Mouse (Mus musculus): ENCODE results near the gene Txndc2. TPM values are rescaled to one million over a fixed set of nuclear protein-coding genes. Genes with fewer than 3 reads are reported as not detected.
"Not testable (repeated sequence)": the region's sequence is repeated elsewhere in the genome, so short reads cannot be mapped to it uniquely, and the experiment has no call there.

Txndc2 gene
- total RNA-seq, 2 experiments from 2014 or later = 0.28 to 0.44 TPM

DNA sequence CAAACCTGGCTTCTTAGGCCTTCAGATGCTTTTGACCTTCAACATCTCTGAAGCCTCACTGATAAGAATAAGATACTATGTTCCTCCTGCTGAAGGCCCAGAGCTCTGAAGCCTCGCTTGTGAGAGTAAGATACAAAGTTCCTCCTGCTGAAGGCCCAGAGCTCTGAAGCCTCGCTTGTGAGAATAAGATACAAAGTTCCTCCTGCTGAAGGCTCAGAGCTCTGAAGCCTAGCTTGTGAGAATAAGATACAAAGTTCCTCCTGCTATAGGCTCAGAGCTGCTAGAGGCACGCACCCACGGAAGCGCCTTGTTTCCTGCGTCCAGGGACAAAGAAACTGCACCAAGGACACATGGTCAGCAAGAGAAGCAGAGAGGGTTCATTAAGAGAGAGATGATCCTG is 14.8 kb upstream of the Txndc2 start:
- intact Hi-C loops (cut with DNase I) = no loop called here
- no peak for DNase-seq

DNA sequence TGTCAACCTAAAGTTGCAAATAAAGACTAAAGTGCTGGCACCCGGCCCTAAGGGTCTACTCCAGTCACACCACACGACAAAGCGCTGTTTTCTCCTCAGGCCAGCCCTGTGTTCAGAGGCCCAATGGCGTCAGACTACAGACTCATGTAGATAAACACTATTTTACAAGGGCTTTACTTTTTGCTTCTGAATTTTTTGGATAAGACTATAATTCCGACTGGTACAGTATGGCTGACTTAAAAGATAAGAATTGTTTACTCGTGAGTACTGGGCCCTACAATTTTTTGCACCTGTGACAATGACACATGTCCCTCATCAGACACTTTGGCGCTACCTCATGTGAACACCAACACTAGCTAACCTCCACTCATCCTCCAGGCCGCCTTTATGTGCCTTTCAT is 14.1 kb upstream of the Txndc2 start:
- no peak for DNase-seq
- intact Hi-C loops (cut with DNase I) = no loop called here

DNA sequence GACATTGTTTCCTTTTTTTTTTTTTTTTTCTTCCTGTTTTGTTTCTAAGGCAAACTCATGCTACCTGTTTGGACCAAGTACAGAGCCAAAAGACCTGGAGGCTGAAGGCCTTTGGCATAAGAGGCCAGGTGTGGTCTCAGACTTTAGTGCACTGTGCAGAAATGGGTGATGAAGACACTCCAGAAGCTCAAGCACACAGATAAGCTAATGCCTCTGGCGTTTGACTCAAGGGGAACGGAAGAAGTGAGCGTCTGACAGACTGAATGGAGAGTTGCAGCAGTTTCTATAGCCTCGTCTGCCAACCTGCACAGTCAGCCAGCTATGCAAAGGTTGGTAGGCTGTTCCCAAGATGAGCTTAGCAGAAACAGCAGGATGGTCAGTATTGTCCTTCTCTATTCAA is 13.6 kb upstream of the Txndc2 start:
- intact Hi-C loops (cut with DNase I) = no loop called here
- no peak for DNase-seq

DNA sequence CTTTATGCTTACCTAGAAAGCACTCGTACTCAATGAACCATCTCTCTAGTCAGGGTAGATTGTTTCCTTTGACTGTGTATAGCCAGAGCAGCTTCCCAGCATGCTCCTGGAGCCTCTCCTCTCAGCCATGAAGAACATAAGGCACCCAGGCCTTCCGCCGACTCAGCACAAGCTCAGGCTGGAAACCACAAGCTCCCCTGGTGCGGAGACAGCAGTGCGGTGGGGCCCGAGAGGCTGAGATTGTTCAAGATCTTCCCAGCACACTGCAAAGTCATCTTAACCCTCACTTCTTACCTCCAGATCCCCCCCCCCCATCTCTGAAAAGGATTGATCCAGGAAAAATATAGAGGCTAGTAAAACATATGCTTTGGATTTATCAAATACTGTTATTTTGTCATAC is 8.6 kb upstream of the Txndc2 start:
- no peak for DNase-seq
- intact Hi-C loops (cut with DNase I) = no loop called here

DNA sequence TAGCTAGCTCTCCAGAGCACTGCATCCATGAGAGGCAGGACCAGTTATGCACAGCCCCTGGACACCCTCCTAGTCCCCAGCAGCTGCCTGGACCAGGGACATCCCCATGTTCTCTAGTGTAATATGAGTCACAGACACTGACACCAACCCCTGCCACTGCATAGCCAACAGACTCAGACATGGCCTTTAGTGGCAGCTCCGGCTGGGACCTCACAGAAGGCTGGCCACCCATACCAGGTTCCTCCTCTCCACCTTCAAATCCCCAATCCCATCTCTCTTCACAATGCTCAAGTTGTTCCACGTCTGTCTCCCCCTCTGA is 7.2 kb upstream of the Txndc2 start:
- no peak for DNase-seq
- intact Hi-C loops (cut with DNase I) = no loop called here

DNA sequence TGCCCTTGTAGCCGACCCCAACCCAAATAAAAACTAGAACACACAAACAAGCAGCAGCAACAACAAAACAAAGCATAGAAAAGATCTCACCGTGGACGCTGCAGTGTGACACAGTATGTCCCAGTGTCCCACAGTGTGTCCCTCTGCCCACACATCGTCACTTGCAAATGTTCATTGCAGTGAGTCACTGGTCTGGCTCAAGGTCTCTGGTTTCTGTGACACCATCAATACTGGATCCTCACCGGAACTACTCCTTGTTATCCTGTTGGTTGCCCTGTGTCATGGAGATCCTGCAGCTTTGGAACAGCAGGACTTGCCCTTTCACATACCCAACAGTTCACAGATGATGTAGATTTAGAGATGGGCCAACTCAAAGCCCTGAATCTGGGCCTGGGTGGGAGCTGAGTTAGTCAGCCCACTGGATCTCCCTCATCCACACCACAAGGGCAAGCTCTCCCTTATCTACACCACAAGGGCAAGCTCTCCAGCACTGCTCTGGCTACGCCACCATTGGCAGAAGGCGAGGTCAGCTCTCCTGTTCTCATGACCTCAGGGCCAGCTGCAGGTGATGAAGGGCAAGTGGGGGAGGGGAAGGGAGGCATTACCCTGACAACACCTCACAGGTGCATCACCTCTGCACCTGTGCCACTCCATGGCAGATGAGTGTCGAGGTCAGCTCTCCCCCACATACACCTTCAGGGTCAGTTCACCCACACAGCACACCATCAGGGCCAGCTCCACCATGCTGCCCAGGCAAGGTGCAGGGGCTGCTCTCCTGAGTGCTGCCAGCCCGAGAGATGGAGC is 6.6 kb upstream of the Txndc2 start:
- intact Hi-C loops (cut with DNase I) = no loop called here
- no peak for DNase-seq

DNA sequence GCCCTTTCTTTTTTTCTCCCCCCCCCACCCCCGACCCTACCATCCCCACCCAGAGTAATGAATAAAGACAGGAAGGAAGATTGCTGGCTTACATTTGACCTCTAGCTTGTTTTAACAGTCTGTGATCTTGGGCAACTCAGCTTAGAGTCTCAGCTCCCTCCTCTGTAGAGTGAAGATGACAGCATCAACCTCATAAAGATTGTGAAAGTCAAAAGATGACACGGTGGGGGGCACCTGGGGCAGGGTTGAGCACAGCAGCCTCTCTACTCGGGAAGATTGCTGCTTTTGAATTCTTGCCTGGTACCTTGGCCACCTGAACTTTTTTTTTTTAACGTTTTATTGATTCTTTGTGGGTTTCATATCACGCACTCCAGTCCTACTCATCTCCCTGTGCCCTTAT is 6.0 kb upstream of the Txndc2 start:
- intact Hi-C loops (cut with DNase I) = no loop called here
- DNase-seq = no peak

DNA sequence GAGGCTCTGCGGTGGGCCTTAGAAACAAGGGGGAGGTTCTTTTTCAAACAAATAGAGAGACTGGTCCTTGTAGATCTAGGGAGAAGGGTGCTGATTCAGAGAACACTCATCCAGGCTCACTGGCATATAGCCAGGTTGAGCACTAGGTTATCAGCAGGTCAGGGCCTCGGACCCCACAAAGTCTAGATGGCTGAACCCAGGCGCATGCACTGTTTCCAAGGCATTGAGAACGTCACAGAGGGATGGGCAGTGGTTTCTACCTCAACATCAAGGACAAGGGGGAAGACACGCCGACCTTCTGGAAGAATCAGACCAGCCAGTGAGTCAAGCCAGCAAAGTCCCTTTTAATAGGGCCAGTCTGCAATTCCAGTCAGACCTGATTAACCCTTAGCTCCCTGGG is 5.3 kb upstream of the Txndc2 start:
- DNase-seq = no peak
- intact Hi-C loops (cut with DNase I) = no loop called here

DNA sequence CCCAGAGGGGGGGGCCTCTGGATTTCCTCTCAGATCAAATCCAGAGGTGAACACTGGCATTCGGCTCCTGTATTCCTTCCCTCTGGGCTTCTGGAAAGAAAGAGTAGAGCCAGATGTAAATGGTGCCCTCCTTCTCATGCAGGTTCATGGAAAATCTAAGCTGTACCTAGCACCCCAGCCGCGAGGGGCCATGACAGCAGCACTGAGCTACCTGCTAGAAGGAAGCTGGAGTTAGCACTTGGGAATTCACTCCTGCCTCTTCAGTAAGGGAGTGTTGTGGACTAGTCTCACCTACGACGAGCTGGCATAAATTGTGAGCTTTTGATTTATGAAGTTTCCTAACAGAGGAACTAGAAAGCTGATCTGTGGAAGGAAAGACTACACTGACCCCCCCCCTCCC is 1.6 kb upstream of the Txndc2 start:
- DNase-seq = no peak

DNA sequence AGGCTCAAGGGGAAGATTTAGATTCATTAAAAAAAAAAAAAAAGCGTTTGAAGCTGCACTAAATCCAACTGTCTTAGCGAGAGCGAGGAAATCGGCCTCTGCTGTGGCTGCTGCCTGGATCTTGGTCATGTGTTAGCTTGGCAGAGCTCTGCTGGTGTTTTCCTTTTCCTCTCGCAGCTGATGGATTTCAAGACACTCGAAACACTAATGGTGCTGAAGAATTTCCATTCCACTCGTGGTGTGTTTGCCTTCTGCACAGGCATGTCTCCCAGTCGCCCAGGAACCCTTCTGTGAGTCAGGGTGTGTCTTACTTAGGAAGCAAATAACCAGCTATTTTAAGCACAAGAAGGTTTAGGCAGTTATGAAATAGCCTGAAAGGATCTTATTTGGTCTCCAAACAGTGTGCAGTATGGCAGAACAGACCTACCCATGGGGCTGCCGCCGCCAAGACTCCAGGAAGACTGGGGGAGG is 1.1 kb upstream of the Txndc2 start:
- DNase-seq = no peak
- intact Hi-C loops (cut with DNase I) = no loop called here

More for the DNA sequence above, 1.6 kb upstream of the Txndc2 start:
- intact Hi-C loops (cut with DNase I) = no loop called here

DNA sequence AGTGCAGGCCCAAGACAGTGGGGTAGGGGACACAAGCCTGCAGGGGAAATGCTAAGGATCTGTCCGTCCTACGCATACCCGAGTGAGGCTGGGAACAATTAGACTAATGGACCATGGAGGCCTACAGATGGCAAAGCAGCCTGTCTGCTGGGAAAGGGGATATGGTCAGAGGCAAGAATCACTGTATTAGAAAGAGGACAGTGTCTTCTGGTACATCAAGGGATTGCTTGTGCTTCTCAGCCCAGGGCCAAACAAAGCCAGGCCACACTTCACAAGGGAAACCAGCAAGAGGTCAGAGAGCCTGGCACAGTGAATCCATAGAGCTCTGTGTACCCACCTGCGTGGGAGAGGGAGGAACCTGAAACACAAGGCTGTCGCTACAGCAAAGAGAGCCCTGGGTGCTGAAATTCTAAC is 617 bp upstream of the Txndc2 start:
- intact Hi-C loops (cut with DNase I) = no loop called here
- DNase-seq = peak; percentile 7

DNA sequence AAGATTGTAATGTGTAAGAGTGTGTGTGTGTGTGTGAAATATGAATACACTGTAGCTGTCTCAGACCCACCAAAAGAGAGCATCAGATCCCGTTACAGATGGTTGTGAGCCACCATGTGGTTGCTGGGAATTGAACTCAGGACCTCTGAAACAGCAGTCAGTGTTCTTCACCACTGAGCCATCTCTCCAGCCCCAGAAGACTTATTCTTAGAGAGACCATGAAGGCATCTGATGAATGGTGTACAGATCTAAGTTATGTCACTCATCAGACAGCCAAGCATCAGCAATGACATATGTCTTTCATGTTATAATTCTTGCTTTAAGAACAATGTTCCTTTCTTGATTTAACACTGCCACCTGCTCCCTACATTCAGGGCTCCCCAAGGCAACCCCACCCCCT is 2.8 kb downstream of the Txndc2 start:
- intact Hi-C loops (cut with DNase I) = no loop called here
- no peak for DNase-seq

DNA sequence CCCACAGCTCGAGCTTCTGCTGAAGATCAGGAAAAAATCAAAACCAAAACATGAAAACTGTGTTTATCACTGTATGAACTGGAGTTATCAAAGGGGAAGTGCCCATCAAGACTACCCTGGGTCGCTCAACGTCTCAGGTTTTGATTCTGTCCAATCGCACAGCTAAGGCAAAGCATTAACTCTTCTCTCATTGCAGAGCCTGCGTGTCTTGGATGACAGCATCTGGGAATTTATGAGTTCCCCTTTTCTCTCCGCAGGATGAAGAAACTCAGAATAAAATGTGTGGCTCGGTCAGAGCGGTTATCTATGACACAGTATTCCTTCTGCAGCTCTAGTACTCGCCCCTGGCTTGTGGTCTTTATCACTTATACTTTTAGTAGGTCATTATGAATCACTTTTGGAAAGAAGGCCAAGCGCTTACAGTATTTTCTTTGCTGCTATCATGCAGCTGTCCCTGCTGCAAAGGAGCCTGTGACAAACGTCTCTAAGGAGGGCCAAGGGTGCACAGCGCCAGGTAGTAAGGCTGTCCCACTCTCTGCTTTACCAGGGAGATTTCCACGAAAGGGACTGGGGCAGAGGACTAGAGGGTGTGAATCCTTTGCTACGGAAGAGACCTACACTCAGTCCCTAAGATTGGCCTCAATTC is 6.1 kb downstream of the Txndc2 start:
- intact Hi-C loops (cut with DNase I) = no loop called here

DNA sequence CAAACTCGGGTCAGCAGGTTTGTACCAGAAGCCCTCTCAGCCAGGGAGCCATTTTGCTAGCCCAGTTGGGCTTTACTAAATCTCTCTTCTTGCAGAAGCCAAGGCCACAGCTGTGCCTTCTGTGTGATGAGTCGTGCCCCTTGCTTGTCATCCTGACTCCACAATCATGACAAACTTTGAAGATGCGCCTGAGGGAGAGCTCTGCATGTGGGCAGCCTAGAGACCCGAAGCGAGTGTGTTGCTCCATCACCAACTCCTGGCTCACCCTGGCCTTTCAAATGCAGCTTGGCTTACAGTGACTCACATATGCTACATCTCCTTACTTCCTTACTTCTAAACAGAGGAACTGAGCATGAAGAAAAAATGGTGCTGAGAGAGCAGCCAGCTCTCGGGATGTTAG is 12.0 kb downstream of the Txndc2 start:
- DNase-seq = no peak
- intact Hi-C loops (cut with DNase I) = no loop called here

More for the DNA sequence above, 6.1 kb downstream of the Txndc2 start:
- DNase-seq = no peak

DNA sequence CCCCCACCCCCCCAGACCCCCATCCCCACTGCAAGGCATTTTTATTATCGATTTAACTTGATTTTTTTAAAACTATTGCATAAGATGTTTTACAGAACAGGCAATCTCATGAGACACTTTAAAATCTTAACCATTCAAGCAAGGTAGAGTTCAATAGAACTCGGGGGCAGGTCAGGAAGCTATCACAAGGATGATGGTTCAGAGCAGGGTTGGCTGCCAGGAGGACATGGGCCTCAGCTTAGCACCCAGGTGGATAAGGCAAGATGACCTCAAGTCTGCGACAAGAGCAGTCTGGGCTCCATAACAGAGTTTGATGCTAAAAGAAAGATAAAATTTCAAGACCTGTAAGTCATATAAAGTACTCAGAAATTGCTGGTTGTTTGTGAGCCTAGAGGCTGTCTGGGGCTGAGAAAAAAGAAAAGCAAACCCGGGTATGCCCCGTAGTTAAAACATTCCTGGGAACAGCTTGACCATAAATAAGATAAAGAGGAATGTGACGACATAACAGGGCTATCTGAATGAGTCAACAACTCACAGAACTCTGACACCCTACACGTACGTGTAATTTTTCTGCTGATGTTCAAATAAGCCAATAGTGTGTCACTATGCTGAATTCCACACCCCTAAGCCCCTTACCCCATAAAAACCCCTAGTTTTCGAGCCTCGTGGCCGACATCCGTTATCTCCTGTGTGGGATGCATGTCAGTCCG is 13.0 kb downstream of the Txndc2 start:
- DNase-seq; intact Hi-C loops (cut with DNase I): not testable (repeated sequence)

DNA sequence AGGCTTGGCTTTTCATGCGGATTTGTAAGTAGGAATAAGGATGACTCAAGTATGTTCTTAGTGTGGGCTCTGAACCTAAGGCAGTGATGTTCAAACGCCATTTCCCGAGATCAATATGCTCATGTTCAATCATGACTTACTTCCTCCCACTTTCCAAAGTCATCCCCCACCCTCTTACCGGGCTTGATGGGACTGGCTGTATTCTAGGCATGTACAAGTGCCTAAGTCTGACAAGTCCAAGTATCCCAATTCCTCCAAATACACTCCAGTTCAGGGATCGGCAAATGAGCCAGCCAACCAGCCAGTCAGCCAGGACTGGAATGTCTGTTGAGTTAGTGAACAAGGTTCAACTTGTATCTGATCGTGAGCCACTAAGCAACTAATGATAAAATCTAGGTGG is 15.7 kb downstream of the Txndc2 start:
- intact Hi-C loops (cut with DNase I) = no loop called here
- DNase-seq = no peak

DNA sequence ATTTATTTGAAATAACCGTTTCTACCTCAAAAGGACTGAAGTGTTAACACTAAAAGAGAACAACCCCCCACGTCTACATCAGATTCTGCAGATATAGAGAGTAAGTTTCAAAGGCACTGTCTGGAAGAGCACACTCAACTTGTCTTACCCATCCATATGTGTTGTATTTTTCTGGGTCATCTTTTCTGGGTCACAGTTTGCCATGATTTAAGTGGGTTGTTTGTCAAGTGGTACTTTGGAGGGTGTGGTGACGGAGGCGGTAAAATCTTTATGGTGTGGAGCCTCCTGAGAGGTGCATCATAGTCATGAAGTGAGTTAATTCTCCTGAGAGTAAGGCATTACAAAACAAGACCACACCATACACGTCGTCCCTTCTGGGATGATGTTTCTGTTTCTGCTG is 16.4 kb downstream of the Txndc2 start:
- intact Hi-C loops (cut with DNase I) = no loop called here
- DNase-seq = no peak

DNA sequence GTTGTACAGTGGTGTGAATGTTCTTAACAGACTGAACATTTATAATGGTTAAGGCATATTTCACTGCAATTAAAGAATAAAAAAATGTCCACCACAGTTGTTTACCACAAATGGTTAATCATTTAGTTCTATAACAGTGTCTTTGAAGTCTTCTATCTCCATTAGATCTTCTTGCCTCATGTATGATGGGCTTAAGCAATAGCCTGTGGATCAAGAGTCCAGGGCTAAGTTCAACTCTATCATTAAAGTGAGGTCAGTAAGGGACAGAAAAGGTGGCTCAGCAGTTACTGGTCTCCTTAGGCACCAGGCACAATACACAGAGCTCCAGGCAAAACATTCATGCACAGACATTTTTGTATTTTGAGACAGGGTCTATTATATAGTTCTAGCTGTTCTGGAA is 18.8 kb downstream of the Txndc2 start:
- intact Hi-C loops (cut with DNase I) = no loop called here
- DNase-seq = no peak

DNA sequence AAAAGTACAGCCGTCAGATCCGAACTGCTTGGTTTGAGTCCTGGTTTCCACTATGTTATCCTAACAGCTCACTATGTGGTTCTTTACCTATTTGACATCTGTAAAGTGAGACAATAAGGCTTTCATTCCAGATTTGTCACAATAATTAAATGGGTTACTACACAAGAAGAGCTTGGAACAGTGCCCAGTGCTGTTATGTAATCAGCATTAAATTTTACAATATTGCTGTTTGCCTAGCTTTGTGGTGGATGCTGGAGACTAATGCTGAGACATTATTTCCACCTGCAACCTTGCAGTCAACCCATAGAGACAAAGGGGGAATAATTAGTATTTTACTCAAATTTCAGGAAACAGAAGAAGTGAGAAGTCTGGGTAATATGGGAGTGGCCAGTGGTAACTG is 23.5 kb downstream of the Txndc2 start:
- DNase-seq = no peak
- intact Hi-C loops (cut with DNase I) = loop anchor here (10.0 kb wide), 1 partner anchor 156 kb away; the partner anchor contains the start of gene Rab31

DNA sequence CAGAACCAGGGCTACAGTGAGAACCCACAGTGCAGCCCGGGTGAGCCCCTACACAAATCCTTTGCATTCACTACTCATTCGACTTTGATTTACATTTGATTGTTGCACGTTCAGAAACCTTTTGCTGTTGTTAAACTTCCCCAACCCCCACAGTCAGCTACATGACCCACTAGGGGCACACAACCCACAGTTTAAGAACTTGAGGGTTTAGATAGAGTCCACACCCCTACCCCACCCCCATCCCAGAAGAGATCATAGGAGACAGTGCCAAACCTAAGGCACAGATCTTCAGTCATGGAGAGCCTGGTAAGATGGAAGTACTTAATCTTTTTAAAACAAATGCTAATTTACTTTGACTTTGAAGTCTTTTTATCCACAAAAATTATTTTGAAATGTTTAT is 26.3 kb downstream of the Txndc2 start:
- intact Hi-C loops (cut with DNase I) = loop anchor here (10.0 kb wide), 1 partner anchor 159 kb away; the partner anchor contains the start of gene Rab31
- DNase-seq = no peak

DNA sequence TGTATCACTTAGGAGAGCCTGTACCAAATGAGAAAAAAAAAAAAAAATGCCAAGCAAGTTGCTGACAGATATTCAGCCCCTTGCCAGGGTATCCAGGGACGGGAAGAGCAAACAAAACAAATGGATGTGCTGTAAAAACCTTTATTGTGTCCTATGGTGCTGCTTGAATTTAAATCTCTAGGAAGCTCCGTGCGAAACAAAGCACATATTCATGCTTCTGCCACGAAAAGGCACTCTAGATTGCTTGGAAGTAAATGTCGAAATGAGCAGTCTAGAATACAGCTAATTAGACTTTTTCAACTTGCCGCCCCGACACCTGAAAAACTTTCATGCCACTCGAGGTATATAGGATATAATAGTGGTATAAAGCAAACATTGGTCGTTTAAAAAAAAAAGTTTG is 27.5 kb downstream of the Txndc2 start:
- DNase-seq = no peak
- intact Hi-C loops (cut with DNase I) = loop anchor here (10.0 kb wide), 1 partner anchor 160 kb away; the partner anchor contains the start of gene Rab31

Measured in left cerebral cortex, postnatal 4 days (tissue).